Mouse (Mus musculus) cortical plate, adult 2 months (tissue): ENCODE data around the gene Necab2.

Experiments used
- CTCF ChIP-seq: fragments of 200-500 bp; IDR thresholded peaks from 2 replicates; pipeline ENCODE4 v1.5.1; 2011; ENCODE audit warnings: mild to moderate bottlenecking, control low read depth, low read length; ENCODE audit not compliant: insufficient read depth; ENCODE audit errors: extremely low read depth
- POLR2A ChIP-seq: fragments of 200-500 bp; IDR thresholded peaks from 2 replicates; pipeline ENCODE4 v1.6.1; 2011; ENCODE audit warnings: mild to moderate bottlenecking, low read length, control low read depth; ENCODE audit not compliant: insufficient read depth; ENCODE audit errors: extremely low read depth

- TF ChIP-seq CTCF (no peak), POLR2A (no peak)
These were observed 70.2 kb downstream of the Necab2 start for GRCm38 (mm10) chr8:119516674-119517073.
